Comparison of ENCODE assay signal across 8 mouse cellular contexts in genomic region chr1:132476928-132477691, GRCm38 (mm10). TPM values are rescaled to one million over a fixed set of nuclear protein-coding genes. Genes with fewer than 3 reads are reported as not detected.
DNase-seq lines count a peak whose midpoint lies in the region; ATAC-seq and TF ChIP-seq lines count a peak whose summit lies in the region.

Gene Rbbp5, plus strand, starts transcription at chr1:132477365.

- H3K36me3 ChIP-seq in hindbrain, embryonic 10.5 days, result no peaks in the 10 kb centered on the region
- no peaks in the 10 kb centered on the region for H3K36me3 ChIP-seq in lung, postnatal 0 days (ENCODE audit: insufficient read depth, low read length)

- under 1% methylated on average over 43 of the region's 43 CpGs for WGBS in hindbrain, embryonic 10.5 days
- WGBS in lung, postnatal 0 days, result under 1% methylated on average over 43 of the region's 43 CpGs

- H3K9me3 ChIP-seq in hindbrain, embryonic 10.5 days, result no peaks in the 10 kb centered on the region
- no peaks in the 10 kb centered on the region for H3K9me3 ChIP-seq in lung, postnatal 0 days (ENCODE audit: low read length)

- H3K4me3 ChIP-seq in hindbrain, embryonic 10.5 days, result peak within 1 kb of the TSS; percentile 81
- peak within 1 kb of the TSS; percentile 68 for H3K4me3 ChIP-seq in lung, postnatal 0 days (ENCODE audit: low read depth, low read length)

- peaks cover 28% of the 10 kb centered on the region for H3K4me1 ChIP-seq in hindbrain, embryonic 10.5 days (replicated peaks)
- no peaks in the 10 kb centered on the region; the same call in 1 of the 2 replicates for H3K4me1 ChIP-seq in lung, postnatal 0 days (ENCODE audit: insufficient read depth, low read depth, low read length)

- DNase-seq in MEL-GATA-1-ER (ENCODE audit: extremely low read depth, low read depth), result peak; percentile 85
- peak; percentile 90 for DNase-seq in cerebellum, adult 8-10 months
- DNase-seq in hindbrain, embryonic 10.5 days (ENCODE audit: low spot score), result peak; percentile 86
- peak; percentile 81 for DNase-seq in layer of hippocampus, adult 9-11 months
- DNase-seq in lung, postnatal 0 days (ENCODE audit: low spot score), result peak; percentile 95
- DNase-seq in ovary, postnatal 14 days (ENCODE audit: low spot score), result peak; percentile 87
- peak; percentile 90 for DNase-seq in thymus, postnatal 14 days

- H3K27me3 ChIP-seq in hindbrain, embryonic 10.5 days (ENCODE audit: insufficient read depth, poor library complexity, severe bottlenecking), result no peaks in the 10 kb centered on the region
- no peaks in the 10 kb centered on the region for H3K27me3 ChIP-seq in lung, postnatal 0 days (replicated peaks; ENCODE audit: insufficient read depth, low read length)

- peak; percentile 91 for TF ChIP-seq EP300 in lung, postnatal 0 days (IDR thresholded peaks at IDR 0.05)

- peak; percentile 88 for ATAC-seq in frontal cortex, adult (ENCODE audit: low TSS enrichment)
- peak; percentile 93 for ATAC-seq in lung, postnatal 0 days

- peak within 1 kb of the TSS; percentile 94 for H3K27ac ChIP-seq in hindbrain, embryonic 10.5 days
- peak within 1 kb of the TSS; percentile 39 for H3K27ac ChIP-seq in lung, postnatal 0 days (ENCODE audit: low read length)

- H3K4me2 ChIP-seq in lung, postnatal 0 days (replicated peaks; ENCODE audit: low read depth, low read length), result peak within 1 kb of the TSS; percentile 63

- H3K9ac ChIP-seq in lung, postnatal 0 days (replicated peaks; ENCODE audit: low read depth), result peak within 1 kb of the TSS; percentile 70

- TF ChIP-seq CTCF in lung, postnatal 0 days (IDR thresholded peaks at IDR 0.05), result peak; percentile 45

RNA-seq across cellular contexts. Expression of gene Rbbp5, which starts in this region (rescaled TPM):
- 47.4 and 60.0 TPM in 2 replicates for polyA plus RNA-seq in hindbrain, embryonic 10.5 days (2016; fragmentation: Nextera tagmentation; extraction: Ambion mirVana)
- 16.5 and 18.6 TPM in 2 replicates for polyA plus RNA-seq in lung, postnatal 0 days (2015; fragmentation: Nextera tagmentation; extraction: Ambion mirVana)

Comparison
In these comparisons a context has a peak if more than half of its experiments do, and no peak if none do; other contexts are left out.
1. Peak in every context shown above with its lines: DNase-seq, ATAC-seq, H3K4me3 ChIP-seq and H3K27ac ChIP-seq.